Mouse (Mus musculus): ENCODE data around the gene Srp54a. TPM values are rescaled to one million over a fixed set of nuclear protein-coding genes. Genes with fewer than 3 reads are reported as not detected.
A peak's percentile ranks its signal among the peaks of the same experiment; 100 is the strongest.
"Not testable (repeated sequence)": the region's sequence is repeated elsewhere in the genome, so short reads cannot be mapped to it uniquely, and the experiment has no call there.

Gene Srp54a
- polyA plus RNA-seq (2015; fragmentation: Nextera tagmentation; extraction: Ambion mirVana): 165 and 177 TPM in 2 replicates

DNA sequence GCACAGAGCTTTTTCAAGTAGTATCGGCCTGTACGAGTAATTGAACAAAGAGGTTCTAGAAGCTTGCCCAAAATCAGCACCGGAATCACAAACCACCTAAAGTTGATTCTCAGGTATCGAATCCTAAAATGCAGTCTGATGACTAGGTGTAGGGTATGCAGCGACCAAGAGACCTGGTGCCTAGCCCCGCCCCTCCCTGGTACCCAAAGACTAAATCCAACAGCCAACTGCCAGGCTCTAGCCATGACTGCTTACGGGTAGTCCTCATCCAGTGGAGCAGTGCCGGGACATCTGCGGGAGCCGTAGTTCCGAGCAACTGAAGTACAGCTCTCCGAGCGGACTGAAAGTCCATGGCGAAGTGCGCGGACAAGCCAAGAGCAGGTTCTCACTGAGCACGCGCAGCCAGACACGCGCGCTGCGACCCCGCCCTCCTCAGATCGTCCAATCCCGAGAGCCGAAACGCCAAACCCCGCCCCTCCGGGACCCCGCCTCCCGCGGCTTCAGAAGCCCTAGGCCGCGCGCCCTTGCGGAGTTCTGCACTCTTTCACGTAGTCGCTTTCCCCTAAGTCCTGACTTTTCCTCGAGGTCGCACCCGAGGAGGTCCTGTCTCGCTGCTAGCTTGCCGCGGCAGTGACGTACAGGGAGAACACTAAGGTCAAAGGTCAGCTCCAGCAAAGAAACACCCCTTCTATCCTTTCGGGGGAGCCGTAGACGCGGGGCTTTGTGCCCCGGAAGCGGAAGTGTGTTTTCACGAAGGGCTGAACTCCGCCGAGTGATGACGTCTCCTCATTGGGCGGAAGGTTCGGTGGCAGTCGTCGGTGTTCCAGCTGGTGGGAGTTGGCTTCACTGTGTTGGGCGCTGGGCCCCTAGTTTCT lies at the start of gene Srp54a, which contains the start of gene 2700097O09Rik:
Gene Srp54a, plus strand, starts transcription at position 537 of the 875 bp plus-strand sequence.
Gene 2700097O09Rik, minus strand, starts transcription at position 385 of the 875 bp plus-strand sequence.
- Histone ChIP-seq H3K4me2 (replicated peaks) (peak within 1 kb of the TSS; percentile 57), H3K4me3 (replicated peaks) (peak within 1 kb of the TSS; percentile 72), H3K27ac (replicated peaks) (peak within 1 kb of the TSS; percentile 93), H3K9ac (peak within 1 kb of the TSS; percentile 71)
- not testable (repeated sequence) for H3K36me3 ChIP-seq; H3K9me3 ChIP-seq (replicated peaks); H3K27me3 ChIP-seq; H3K4me1 ChIP-seq
- ATAC-seq (ENCODE audit: insufficient number of reproducible peaks, low FRiP score, low TSS enrichment, low read depth): peak; percentile 97
- under 1% methylated on average over 55 of the region's 60 CpGs for WGBS

DNA sequence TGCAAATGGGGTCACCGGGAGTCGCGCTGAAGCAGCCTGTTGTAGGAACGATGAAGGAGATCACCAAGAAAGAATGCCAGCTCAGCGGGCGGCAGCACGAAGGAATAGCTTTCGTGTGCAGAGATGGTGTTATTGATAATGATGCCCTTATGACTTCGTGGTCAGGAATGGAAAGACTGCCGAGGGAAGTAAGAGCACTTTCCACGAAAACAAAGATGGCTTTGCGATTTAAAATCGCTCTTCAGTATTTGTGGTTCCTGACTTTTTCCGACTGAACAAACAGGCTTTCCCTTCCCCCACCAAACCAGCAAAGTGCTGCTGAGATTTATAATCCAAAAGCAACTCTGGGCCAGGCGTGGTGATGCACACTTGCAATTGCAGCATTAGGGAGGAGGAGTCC lies 39.1 kb upstream of the Srp54a start:
- Histone ChIP-seq H3K4me3 (replicated peaks) (no peak overlapping the region), H3K9me3 (replicated peaks) (no peaks in the 10 kb centered on the region), H3K9ac (no peak overlapping the region), H3K4me1 (no peaks in the 10 kb centered on the region), H3K4me2 (replicated peaks) (no peak overlapping the region), H3K27me3 (no peaks in the 10 kb centered on the region), H3K27ac (replicated peaks) (no peak overlapping the region), H3K36me3 (peaks cover 8% of the 10 kb centered on the region; the same call in 1 of the 2 replicates)
- no peak for ATAC-seq (ENCODE audit: insufficient number of reproducible peaks, low FRiP score, low TSS enrichment, low read depth)
- 71% methylated on average over 15 of the region's 15 CpGs for WGBS

DNA sequence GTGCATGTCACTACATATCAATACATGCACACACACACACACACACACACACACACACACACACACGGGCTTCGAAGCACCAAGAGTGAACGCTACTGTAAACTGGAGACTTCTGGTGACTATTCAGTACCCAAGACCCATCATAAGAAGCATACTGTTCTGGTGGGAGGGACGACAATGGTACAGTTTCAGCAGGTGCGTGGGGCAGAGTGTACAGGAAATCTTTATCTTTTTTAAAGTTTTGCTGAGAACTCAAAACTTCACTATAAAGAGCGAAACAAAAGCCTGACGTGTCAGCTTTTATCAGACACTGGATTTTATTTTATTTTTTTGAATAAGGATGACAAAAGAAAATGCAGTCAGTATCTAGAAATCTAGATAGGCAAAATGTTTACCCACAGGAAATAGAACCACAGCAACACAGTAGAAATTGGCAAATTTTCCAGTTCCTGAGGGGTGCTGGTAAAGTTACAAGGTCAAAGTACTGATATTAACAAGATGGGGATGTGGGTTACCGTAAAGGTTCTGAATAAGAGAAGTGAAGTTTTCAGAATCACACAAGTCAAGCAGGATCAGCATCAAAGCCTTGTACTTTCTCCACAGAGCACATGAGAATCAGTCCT lies 30.2 kb upstream of the Srp54a start:
- H3K9me3 ChIP-seq (replicated peaks): no peaks in the 10 kb centered on the region
- no peak overlapping the region for H3K4me2 ChIP-seq (replicated peaks)
- H3K27ac ChIP-seq (replicated peaks): no peak overlapping the region
- no peaks in the 10 kb centered on the region for H3K4me1 ChIP-seq
- no peak overlapping the region for H3K4me3 ChIP-seq (replicated peaks)
- H3K27me3 ChIP-seq: no peaks in the 10 kb centered on the region
- no peak for ATAC-seq (ENCODE audit: insufficient number of reproducible peaks, low FRiP score, low TSS enrichment, low read depth)
- H3K9ac ChIP-seq: no peak overlapping the region
- H3K36me3 ChIP-seq: peaks cover 14% of the 10 kb centered on the region
- 92% methylated on average over 8 of the region's 8 CpGs for WGBS

DNA sequence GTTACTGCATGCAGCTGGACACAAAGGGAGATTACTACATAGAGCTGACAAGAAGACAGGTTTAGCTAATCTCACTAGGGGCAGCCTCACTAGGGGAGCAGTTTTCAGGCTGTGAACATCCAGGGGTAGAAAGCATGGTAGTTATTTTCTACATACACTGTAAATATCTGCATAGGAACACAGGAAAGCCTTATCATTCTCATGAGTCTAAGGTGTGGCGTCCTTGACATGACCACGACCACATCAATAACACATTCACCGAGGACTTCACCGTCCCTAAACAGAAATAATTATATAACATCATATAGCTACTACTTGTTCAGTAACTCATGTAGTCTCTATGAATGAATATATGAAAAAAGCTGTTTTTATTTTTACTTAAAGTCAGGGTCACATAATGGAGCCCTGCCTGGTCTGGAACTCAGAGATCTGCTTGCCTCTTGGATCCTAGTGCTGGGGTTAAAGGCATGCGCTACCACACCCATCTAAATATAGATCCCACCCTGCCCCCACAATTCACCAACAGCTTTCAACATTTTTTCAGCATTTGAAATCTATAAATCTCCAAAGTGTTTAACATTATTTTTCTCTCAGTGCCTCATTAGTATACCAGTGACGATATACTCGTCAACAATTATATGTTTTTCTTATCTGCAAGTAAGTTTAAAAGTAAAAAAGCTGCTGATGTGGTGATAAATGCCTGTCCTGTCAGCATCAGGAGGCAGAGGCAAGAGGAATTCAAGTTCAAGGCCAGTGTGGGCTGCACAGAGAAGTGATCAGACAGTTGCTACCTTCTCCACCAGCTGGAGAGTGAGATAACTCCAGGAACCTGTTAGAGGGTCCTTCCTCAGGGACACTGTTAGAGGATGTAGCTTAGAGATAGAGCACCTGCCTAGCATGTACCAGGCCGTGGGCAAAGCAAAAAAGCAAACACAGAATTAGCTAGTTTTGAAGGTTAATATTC lies 28.6 kb upstream of the Srp54a start:
- Histone ChIP-seq H3K9ac (no peak overlapping the region), H3K4me3 (replicated peaks) (no peak overlapping the region), H3K27ac (replicated peaks) (no peak overlapping the region), H3K4me2 (replicated peaks) (no peak overlapping the region), H3K4me1 (no peaks in the 10 kb centered on the region), H3K36me3 (peaks cover 13% of the 10 kb centered on the region), H3K9me3 (replicated peaks) (no peaks in the 10 kb centered on the region), H3K27me3 (no peaks in the 10 kb centered on the region)
- ATAC-seq (ENCODE audit: insufficient number of reproducible peaks, low FRiP score, low TSS enrichment, low read depth): no peak
- 85% methylated on average over 8 of the region's 8 CpGs for WGBS

DNA sequence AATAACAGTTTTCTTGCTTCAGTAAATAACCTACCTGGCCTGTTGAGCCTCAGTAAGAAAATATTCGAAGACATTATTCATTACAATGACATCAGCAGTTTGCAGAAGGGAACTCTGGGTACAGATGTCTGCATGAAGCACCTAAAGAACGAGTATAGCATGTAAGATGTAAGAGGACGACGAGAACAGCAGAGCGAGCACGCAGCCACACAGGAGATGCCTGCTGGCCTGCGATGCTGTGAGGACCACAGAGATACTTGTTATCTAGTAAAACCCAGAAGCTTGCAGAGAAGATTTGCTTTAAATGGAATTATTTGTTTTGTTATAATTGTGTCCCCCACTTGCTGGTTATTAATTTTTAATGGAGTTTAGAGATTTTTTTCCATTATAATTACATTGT lies 26.8 kb upstream of the Srp54a start:
- WGBS: 92% methylated on average over 7 of the region's 7 CpGs
- no peak overlapping the region for H3K4me2 ChIP-seq (replicated peaks)
- H3K9ac ChIP-seq: no peak overlapping the region
- no peak overlapping the region for H3K4me3 ChIP-seq (replicated peaks)
- no peaks in the 10 kb centered on the region for H3K4me1 ChIP-seq
- no peak overlapping the region for H3K27ac ChIP-seq (replicated peaks)
- H3K27me3 ChIP-seq: no peaks in the 10 kb centered on the region
- peaks cover 3% of the 10 kb centered on the region; the same call in 1 of the 2 replicates for H3K36me3 ChIP-seq
- H3K9me3 ChIP-seq (replicated peaks): no peaks in the 10 kb centered on the region
- ATAC-seq (ENCODE audit: insufficient number of reproducible peaks, low FRiP score, low TSS enrichment, low read depth): no peak

DNA sequence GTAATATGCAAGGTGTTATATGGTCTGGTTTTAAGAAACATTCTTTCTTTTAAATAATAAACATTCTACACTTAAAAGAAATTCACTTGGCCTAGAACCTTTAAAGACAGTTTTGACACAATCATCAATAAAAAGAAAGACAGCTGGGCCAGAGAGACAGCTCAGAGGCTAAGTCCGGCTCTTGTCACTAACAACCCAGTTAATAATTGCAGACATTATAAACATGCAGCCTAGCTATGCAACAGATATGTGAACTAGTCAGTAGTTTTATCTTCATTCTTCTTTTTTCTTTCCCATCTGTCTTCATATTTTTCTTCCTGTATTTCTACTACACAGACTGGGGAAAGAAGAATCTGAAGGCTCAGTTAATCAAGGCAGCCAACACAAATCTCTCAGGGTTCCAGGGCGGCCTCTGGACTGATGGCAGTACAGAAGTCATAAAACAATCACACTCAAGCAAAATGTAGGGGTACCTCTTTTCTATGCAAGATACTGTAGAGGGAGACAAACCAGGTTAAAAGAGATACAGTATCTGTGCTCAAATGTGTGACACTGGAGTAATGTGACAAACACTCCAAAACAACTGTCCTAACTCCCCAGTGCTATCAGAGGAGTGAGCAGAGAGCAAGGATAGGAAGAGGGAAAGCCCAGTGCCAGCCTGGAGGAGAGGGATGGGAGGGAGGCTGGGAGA lies 25.4 kb upstream of the Srp54a start:
- Histone ChIP-seq H3K9me3 (replicated peaks) (no peaks in the 10 kb centered on the region), H3K27me3 (no peaks in the 10 kb centered on the region), H3K9ac (no peak overlapping the region), H3K27ac (replicated peaks) (no peak overlapping the region), H3K4me2 (replicated peaks) (no peak overlapping the region), H3K4me1 (no peaks in the 10 kb centered on the region), H3K4me3 (replicated peaks) (no peak overlapping the region), H3K36me3 (peaks cover 8% of the 10 kb centered on the region; the same call in 1 of the 2 replicates)
- 80% methylated on average over 2 of the region's 2 CpGs for WGBS
- no peak for ATAC-seq (ENCODE audit: insufficient number of reproducible peaks, low FRiP score, low TSS enrichment, low read depth)

DNA sequence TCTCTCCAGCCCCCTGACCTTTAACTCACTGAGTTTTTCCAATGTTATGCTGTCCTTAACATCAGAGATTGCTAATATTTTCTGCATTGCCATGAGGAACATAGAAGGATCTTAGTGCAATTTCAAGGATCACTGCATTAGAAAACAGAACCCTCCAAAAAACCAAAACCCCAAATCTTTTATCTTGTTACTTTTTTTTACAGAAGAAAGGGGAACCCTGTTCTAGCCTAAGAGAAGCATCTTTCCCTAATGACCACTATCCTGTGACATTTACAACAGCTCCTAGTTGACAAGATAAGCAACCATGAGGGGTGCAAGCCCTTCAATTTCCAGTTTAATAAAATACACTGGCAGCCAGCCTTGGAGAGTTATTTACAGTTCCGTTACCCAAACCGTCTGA lies 23.4 kb upstream of the Srp54a start:
- 72% methylated on average over 2 of the region's 2 CpGs for WGBS
- no peak overlapping the region for H3K4me2 ChIP-seq (replicated peaks)
- no peaks in the 10 kb centered on the region for H3K4me1 ChIP-seq
- H3K9me3 ChIP-seq (replicated peaks): no peaks in the 10 kb centered on the region
- no peak overlapping the region for H3K9ac ChIP-seq
- ATAC-seq (ENCODE audit: insufficient number of reproducible peaks, low FRiP score, low TSS enrichment, low read depth): no peak
- H3K27ac ChIP-seq (replicated peaks): no peak overlapping the region
- peaks cover 16% of the 10 kb centered on the region; the same call in 1 of the 2 replicates for H3K36me3 ChIP-seq
- no peak overlapping the region for H3K4me3 ChIP-seq (replicated peaks)
- no peaks in the 10 kb centered on the region for H3K27me3 ChIP-seq

DNA sequence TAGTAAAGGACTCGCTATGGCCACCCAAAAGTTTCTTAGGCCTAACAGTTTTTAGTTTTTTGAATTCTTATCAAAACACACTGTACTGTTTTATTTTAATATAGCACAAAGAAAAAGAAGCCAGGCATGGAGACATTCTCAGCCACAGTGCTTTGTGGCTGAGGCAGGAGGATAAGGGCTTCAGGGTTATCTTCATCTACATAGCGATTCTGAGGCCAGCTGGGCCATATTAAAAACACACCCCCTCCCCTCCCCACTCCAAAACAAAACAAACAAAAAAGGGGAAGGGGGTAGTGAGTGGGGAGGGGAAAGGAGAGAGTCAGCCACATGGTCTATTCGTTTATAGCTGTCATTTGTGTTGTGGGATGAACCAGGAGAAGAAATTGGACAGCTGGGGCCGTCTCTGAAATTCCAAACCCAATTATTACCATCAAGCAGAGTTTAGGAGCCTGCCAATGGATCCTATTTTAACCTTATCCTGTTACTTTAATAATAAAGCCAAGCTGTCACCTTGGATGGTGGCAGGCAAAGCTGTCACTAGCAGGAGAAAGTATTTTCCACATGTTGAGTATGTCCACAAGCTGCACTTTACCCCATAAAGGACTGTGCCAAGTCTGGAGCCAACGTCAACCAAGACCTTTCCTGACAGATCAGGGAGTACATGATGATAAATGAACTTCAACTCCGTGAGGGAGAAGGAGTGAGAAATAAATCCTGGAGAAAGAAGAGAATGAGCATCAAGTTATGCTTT lies 21.0 kb upstream of the Srp54a start:
- Histone ChIP-seq H3K4me3 (replicated peaks) (no peak overlapping the region), H3K9me3 (replicated peaks) (no peaks in the 10 kb centered on the region)
- ATAC-seq (ENCODE audit: insufficient number of reproducible peaks, low FRiP score, low TSS enrichment, low read depth): no peak

DNA sequence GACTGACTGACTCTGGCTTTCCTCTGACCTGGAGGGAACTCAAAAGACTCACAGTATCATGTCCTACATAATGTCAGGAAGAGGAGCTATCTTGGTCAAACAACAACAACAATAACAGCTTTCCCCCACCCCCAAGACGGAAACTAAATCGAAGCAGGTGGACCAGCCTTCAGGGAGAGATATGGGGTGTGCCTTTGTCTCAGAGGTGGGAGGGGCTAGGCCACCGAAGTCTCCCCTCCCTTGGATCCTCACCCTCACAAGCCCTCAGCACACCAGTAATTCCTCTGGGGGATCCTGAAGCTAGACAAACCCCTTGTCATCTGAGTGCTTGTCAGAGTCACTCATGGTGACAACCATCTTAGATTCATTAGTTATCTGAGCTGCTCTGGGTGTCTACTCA lies 20.2 kb upstream of the Srp54a start:
- 64% methylated on average over 3 of the region's 3 CpGs for WGBS
- no peak overlapping the region for H3K9ac ChIP-seq
- no peak for ATAC-seq (ENCODE audit: insufficient number of reproducible peaks, low FRiP score, low TSS enrichment, low read depth)
- H3K36me3 ChIP-seq: peaks cover 16% of the 10 kb centered on the region; the same call in 1 of the 2 replicates
- H3K27me3 ChIP-seq: no peaks in the 10 kb centered on the region
- no peak overlapping the region for H3K4me3 ChIP-seq (replicated peaks)
- no peaks in the 10 kb centered on the region for H3K9me3 ChIP-seq (replicated peaks)
- no peak overlapping the region for H3K4me2 ChIP-seq (replicated peaks)
- H3K4me1 ChIP-seq: no peaks in the 10 kb centered on the region
- no peak overlapping the region for H3K27ac ChIP-seq (replicated peaks)

More for the DNA sequence above, 21.0 kb upstream of the Srp54a start:
- Histone ChIP-seq H3K4me2 (replicated peaks) (no peak overlapping the region), H3K27me3 (no peaks in the 10 kb centered on the region), H3K9ac (no peak overlapping the region), H3K4me1 (no peaks in the 10 kb centered on the region), H3K27ac (replicated peaks) (no peak overlapping the region), H3K36me3 (peaks cover 16% of the 10 kb centered on the region; the same call in 1 of the 2 replicates)
- WGBS: 60% methylated on average over 6 of the region's 6 CpGs

Data from embryonic facial prominence, embryonic 15.5 days (tissue).